Mouse (Mus musculus) heart, adult 9 months (tissue): ENCODE data around the gene Zfp574.
"Not testable (repeated sequence)": the region's sequence is repeated elsewhere in the genome, so short reads cannot be mapped to it uniquely, and the experiment has no call there.

Experiments
- DNase-seq, 2 experiments: peaks; one replicate each; pipeline ENCODE4 v3.0.0; 2022; ENCODE audit warnings: low spot score in 2 of 2

Gene Zfp574

GRCm38 (mm10) chr7:25071979-25072715 lies at the start of gene Zfp574, which contains the start of gene Grik5:
Gene Zfp574, plus strand, starts transcription at chr7:25072567.
Gene Grik5, minus strand, starts transcription at chr7:25072346.
- DNase-seq, result no peak

GRCm38 (mm10) chr7:25025855-25026439 lies 46.4 kb upstream of the Zfp574 start:
- DNase-seq, result peak in 1 of 2 experiments; percentile 10

DNA sequence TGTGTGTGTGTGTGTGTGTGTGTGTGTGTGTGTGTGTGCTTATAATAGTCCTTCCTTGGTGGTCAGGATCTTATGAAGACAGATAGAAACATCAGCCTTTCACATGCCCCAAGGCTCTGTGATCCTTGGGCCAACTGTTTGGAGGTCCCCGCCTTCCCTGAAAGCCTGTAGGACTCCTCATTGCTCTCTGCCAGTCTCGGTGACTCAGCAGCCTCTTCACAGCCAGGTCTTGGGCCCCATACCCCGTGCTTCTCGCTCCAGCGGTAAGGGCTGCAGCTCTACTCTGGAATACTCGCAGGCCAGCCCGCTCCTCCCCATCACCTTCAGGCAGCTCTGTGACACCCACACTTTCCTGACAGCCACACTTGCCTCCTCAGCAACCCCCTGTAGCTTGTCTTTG lies 45.9 kb upstream of the Zfp574 start:
- DNase-seq, result no peak

- peak; percentile 30 to 70 for DNase-seq
Measured at GRCm38 (mm10) chr7:25030032-25030753, 42.2 kb upstream of the Zfp574 start.

- DNase-seq, result no peak
Measured at GRCm38 (mm10) chr7:25031528-25031927, 40.8 kb upstream of the Zfp574 start.

DNA sequence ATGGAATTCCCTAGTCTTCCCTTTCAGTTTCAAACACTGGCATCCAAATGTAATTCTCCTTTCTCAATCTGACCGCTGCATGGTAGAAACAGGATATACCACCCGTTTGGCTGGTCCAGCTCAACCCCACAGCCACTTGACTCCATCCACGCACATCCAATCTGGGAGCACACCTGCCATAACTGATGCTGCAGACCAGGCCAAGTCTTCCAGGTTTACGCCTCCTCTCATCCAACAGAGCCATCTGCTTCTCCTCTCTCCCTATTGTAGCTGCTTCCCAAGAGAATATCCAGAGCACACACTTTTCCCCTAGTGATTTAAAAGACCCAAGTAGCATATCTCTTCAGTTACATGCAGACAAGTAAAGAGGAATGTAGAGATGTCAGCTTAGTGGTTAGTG lies 37.6 kb upstream of the Zfp574 start:
- DNase-seq, result no peak

GRCm38 (mm10) chr7:25035916-25036315 lies 36.5 kb upstream of the Zfp574 start:
- DNase-seq, result peak in 1 of 2 experiments; percentile 26

GRCm38 (mm10) chr7:25041921-25042320 lies 30.4 kb upstream of the Zfp574 start:
- DNase-seq, result no peak

DNA sequence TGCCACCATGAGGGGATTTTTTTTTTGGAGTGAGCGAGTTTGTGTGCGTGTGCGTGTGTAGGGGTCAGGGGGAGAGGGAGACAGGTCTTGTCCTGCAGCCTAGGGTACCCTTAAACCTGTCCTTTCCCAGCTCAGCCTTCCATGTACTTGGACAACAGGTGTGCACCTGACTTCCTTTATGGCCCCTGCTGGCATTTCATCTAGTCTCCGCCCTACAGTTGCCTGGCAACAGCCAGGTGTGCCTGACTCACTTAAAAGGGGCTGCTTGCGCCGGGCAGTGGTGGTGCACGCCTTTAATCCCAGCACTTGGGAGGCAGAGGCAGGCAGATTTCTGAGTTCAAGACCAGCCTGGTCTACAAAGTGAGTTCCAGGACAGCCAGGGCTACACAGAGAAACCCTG lies 27.8 kb upstream of the Zfp574 start:
- DNase-seq, result not testable (repeated sequence)

DNA sequence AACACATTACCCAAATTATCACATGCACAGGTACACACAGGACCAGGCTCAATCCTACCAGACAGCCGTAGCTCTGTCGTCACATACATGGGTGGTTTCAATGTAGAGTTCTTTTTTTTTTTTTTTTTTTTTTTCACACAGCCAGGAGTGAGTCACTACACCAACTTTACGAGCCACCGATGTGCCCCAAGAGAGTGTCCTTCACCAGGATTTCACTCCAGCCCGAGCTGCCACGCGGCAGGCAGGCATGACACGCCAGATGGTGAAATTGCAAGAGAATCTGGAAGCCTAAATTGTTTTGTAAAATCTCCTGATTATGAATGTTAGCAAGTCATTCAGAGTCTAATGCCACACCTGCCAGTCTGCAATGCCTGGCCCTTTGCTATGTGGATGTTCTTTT lies 25.0 kb upstream of the Zfp574 start:
- no peak for DNase-seq

DNA sequence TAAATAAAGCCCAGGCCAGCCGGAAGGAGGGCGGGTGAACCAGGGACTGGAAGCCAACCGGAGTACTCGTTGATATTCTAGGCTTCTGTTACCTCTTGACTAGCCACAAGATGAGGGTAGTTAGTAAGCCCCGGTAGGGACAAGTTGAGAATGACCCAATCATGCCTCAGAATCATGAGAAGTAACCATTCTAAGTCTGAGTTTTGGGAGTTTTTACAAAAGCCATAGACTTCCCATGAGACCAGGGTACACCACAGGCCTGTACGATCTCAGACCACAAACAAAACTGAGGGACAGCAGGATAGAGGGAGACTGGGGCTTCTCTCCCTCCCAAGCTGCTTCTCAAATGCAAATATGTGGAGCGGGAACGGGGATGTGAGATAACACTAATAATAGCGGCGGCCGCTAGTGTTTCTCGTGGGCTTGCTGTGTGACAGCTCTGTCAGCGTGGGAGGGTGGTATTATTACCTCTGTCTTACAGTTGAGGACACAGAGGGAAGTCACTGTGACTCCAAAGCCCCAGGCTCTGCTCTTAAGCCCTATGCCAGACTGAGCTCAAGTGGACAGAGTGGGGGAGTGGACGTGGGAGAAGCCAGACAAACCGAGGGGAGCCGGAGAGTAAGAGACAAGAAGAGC lies 23.0 kb upstream of the Zfp574 start:
- DNase-seq, result no peak

GRCm38 (mm10) chr7:25052587-25052986 lies 19.8 kb upstream of the Zfp574 start:
- no peak for DNase-seq

DNA sequence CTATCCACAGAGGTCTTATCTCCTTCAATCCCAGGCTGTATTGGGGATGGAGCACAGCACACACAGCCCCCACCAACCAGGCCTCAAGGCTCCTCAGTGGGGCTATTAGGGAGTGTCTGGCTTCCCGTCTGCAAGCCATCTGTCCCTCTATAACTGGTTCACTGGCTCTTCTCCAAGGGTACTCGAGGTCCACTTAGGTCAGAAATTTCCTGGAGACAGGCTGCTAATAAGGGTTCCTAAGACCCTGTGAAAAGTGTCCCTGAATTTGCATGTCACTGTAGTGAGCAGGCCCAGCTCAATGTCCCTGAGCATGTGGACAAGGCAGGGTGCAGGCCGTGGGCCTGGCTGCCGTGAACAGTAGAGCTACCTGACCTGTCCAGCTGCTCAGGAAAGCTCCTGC lies 15.4 kb upstream of the Zfp574 start:
- no peak for DNase-seq

- no peak for DNase-seq
Measured at GRCm38 (mm10) chr7:25057888-25058287, 14.5 kb upstream of the Zfp574 start.

- DNase-seq, result no peak
Measured at GRCm38 (mm10) chr7:25058394-25058793, 14.0 kb upstream of the Zfp574 start.

DNA sequence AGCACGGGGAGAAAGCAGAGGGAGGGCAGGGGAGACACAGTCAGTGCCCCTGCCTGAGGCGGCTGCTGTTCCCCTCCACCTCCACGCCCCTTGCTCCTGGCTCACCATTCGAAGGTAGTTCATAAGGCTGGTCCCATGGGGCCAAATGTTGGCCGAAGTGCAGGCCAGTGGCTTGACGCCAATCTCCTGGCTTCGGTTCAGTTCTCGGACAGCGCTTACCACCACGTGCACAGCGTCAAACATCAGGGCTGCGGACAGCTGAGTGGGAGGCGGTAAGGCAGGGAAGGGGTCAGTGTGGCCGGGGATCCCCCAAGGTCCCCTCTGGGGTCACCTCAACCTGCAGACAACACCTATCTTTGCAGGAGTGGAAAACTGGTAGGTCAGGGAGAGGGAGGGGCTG lies 13.5 kb upstream of the Zfp574 start:
- DNase-seq, result no peak

DNA sequence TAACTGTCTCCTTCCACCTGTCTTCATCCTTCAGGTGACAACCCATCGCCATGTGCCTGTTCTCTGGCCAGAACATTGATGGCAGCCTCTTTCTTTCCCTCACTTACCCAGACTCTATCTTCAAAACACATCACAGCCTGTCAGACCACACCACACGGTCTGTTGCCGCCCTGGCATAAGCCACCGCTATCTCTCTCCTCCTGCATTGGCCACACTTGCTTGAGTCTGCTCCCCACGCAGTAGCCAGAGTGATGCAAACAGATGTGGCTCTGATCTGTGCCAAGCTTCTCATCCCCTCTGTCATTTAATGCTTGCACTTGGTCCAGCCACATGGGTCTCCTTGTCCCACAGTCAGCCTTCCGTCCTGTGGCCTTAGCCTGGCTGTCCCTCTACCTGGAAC lies 9.0 kb upstream of the Zfp574 start:
- no peak for DNase-seq

DNA sequence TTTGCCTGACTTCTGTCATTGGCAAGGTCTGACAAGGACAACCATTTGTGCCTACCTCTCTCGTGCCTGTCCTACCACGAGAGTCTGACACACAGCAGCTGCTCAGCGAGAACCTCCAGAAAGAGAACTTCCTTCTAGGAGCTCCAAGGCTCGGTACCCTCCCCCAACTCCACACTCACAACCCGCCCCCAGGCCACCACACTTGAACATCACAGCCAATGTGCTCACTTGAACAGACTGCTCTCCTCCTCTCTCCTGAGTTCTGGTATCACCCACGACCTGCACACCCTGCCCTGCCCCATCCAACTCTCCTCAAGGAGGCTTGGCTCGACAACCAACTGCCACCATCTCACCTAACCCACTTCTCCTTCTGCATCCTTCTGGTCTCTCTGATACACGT lies 8.5 kb upstream of the Zfp574 start:
- no peak for DNase-seq

- DNase-seq, result no peak
Measured at GRCm38 (mm10) chr7:25067338-25067737, 5.0 kb upstream of the Zfp574 start.

GRCm38 (mm10) chr7:25067909-25068656 lies 4.3 kb upstream of the Zfp574 start:
- DNase-seq, result no peak

- no peak for DNase-seq
Measured at GRCm38 (mm10) chr7:25068724-25069123, 3.6 kb upstream of the Zfp574 start.
